Mouse (Mus musculus) right cerebral cortex, postnatal 36 days (tissue): Measurements from ENCODE around the gene Rhcg.

Experiments used
- DNase-seq, 2 experiments: peaks; one replicate each; pipeline ENCODE4 v3.0.0; 2022; ENCODE audit warnings: low spot score in 2 of 2, mixed read lengths in 1 of 2

Gene Rhcg

GRCm38 (mm10) chr7:79552702-79553101, 64.8 kb downstream of the Rhcg start:
- DNase-seq: no peak

- no peak for DNase-seq
Measured at GRCm38 (mm10) chr7:79548893-79549555, 68.4 kb downstream of the Rhcg start.

- DNase-seq: peak; percentile 95 to 96
Measured at GRCm38 (mm10) chr7:79547092-79547491, 70.4 kb downstream of the Rhcg start.

- DNase-seq: no peak
Measured at GRCm38 (mm10) chr7:79545066-79545400, 72.4 kb downstream of the Rhcg start.

- no peak for DNase-seq
Measured at GRCm38 (mm10) chr7:79544281-79545065, 73.0 kb downstream of the Rhcg start.
